Mouse (Mus musculus) heart, adult 2 months (tissue): ENCODE data around the gene Bcl10. TPM values are rescaled to one million over a fixed set of nuclear protein-coding genes. Genes with fewer than 3 reads are reported as not detected.

ENCODE experiments used
- DNase-seq, 2 experiments: peaks; one replicate each; pipeline ENCODE4 v3.0.0; 2021
- H3K27ac ChIP-seq: fragments of 200-600 bp; 2 replicates; pipeline ENCODE4 v1.8.1; 2022
- H3K27me3 ChIP-seq: fragments of 200-500 bp; 2 replicates; pipeline ENCODE4 v1.6.1; 2012; ENCODE audit warnings: mild to moderate bottlenecking, low read length, inconsistent platforms, mixed read lengths; ENCODE audit not compliant: control insufficient read depth, insufficient read depth
- H3K36me3 ChIP-seq: fragments of 200-500 bp; 2 replicates; pipeline ENCODE4 v1.6.1; 2012; ENCODE audit warnings: low read length, inconsistent platforms; ENCODE audit not compliant: control insufficient read depth, insufficient read depth
- H3K4me1 ChIP-seq: fragments of 200-500 bp; 2 replicates; pipeline ENCODE4 v1.6.1; 2011; ENCODE audit warnings: low read length; ENCODE audit not compliant: control insufficient read depth, insufficient read depth
- H3K4me3 ChIP-seq: fragments of 200-600 bp; 2 replicates; pipeline ENCODE4 v1.8.1; 2022
- H3K79me2 ChIP-seq: fragments of 200-500 bp; replicated peaks from 2 replicates; pipeline ENCODE4 v1.6.1; 2012; ENCODE audit warnings: mild to moderate bottlenecking, inconsistent platforms, low read length, moderate library complexity, mixed read lengths; ENCODE audit not compliant: control insufficient read depth, insufficient read depth
- H3K9ac ChIP-seq: fragments of 200-500 bp; 2 replicates; pipeline ENCODE4 v1.6.1; 2012; ENCODE audit warnings: low read depth, mild to moderate bottlenecking, control low read depth, inconsistent platforms, low read length, mixed read lengths
- CTCF ChIP-seq: fragments of 200-600 bp; IDR thresholded peaks from 2 replicates; pipeline ENCODE4 v1.8.1; 2022; ENCODE audit warnings: antibody characterized with exemption, mild to moderate bottlenecking, moderate library complexity
- EP300 ChIP-seq: fragments of 200-500 bp; IDR thresholded peaks from 2 replicates; pipeline ENCODE4 v1.6.1; 2011; ENCODE audit warnings: low read depth, low read length, control low read depth; ENCODE audit not compliant: insufficient read depth
- POLR2A ChIP-seq: fragments of 200-500 bp; IDR thresholded peaks from 2 replicates; pipeline ENCODE4 v1.6.1; 2011; ENCODE audit warnings: mild to moderate bottlenecking, low read depth, low read length, control low read depth; ENCODE audit not compliant: insufficient read depth
- WGBS: fragments of 180-500 bp; shearing (Covaris S2); methylation state at CpG from one replicate; pipeline ENCODE4 v1.1.7; 2018; 5-methylcytosine and 5-hydroxymethylcytosine counted together
- intact Hi-C: fragments of 180-260 bp; cut with DNase I; formaldehyde crosslinking; loops from one replicate; pipeline ENCODE4 v1.15.1; 2025
- polyA plus RNA-seq: library from polyadenylated mRNA; depleted of rRNA; stranded (reverse); fragments of >200 nt; gene quantifications from 2 replicates; pipeline ENCODE4 v1.2.3, GENCODE M21; 2012
- total RNA-seq, 2 experiments: library from RNA; stranded (reverse); gene quantifications; 2 replicates each; pipeline ENCODE4 v1.2.3; 2021

Bcl10 gene
- total and polyA plus RNA-seq, 3 experiments, result 11.0 to 19.3 (median 17.7) TPM

- Histone ChIP-seq H3K4me3 (no peak overlapping the region), H3K79me2 (no peaks in the 10 kb centered on the region), H3K36me3 (no peaks in the 10 kb centered on the region), H3K27me3 (no peaks in the 10 kb centered on the region), H3K9ac (no peak overlapping the region), H3K4me1 (no peaks in the 10 kb centered on the region), H3K27ac (no peak overlapping the region)
- DNase-seq, result no peak
- WGBS, result 65% methylated on average over 4 of the region's 4 CpGs
- TF ChIP-seq CTCF (no peak), EP300 (no peak), POLR2A (no peak)
- intact Hi-C loops, result no loop called here
Observed at GRCm38 (mm10) chr3:145916826-145917225, 5.8 kb upstream of the Bcl10 start.

- H3K9ac ChIP-seq, result no peak overlapping the region
- peaks cover 8% of the 10 kb centered on the region for H3K36me3 ChIP-seq
- no peak for TF ChIP-seq EP300
- no peak for TF ChIP-seq POLR2A
- H3K79me2 ChIP-seq, result peaks cover 1% of the 10 kb centered on the region; the same call in 1 of the 2 replicates
- H3K27me3 ChIP-seq, result no peaks in the 10 kb centered on the region
- peaks cover 10% of the 10 kb centered on the region for H3K4me1 ChIP-seq
- intact Hi-C loops, result loop anchor here (5.0 kb wide), 2 partner anchors 276 to 346 kb away; partner anchors contain the start of genes Ccn1 and Znhit6
- no peak for DNase-seq
- peak overlapping the region; percentile 82 for H3K27ac ChIP-seq
- 49% methylated on average over 3 of the region's 3 CpGs for WGBS
- H3K4me3 ChIP-seq, result no peak overlapping the region
Observed at GRCm38 (mm10) chr3:145922971-145923370, 367 bp downstream of the Bcl10 start.

- no peaks in the 10 kb centered on the region for H3K27me3 ChIP-seq
- H3K4me3 ChIP-seq, result peak overlapping the region; percentile 85
- intact Hi-C loops, result loop anchor here (5.0 kb wide), 2 partner anchors 277 to 347 kb away; partner anchors contain the start of genes Ccn1 and Znhit6
- TF ChIP-seq EP300 (peak; percentile 82), CTCF (no peak), POLR2A (peak; percentile 96)
- H3K4me1 ChIP-seq, result peaks cover 12% of the 10 kb centered on the region
- H3K79me2 ChIP-seq, result peaks cover 1% of the 10 kb centered on the region; the same call in 1 of the 2 replicates
- peak overlapping the region; percentile 90 for H3K9ac ChIP-seq
- DNase-seq, result peak; percentile 99 to 100
- under 1% methylated on average over 58 of the region's 58 CpGs for whole genome bisulfite sequencing
- peaks cover 8% of the 10 kb centered on the region for H3K36me3 ChIP-seq
- peak overlapping the region; percentile 96 for H3K27ac ChIP-seq
Observed at GRCm38 (mm10) chr3:145923874-145924577, 1.4 kb downstream of the Bcl10 start.

GRCm38 (mm10) chr3:145924649-145925337 is 2.2 kb downstream of the Bcl10 start:
- Histone ChIP-seq H3K4me1 (peaks cover 12% of the 10 kb centered on the region), H3K36me3 (peaks cover 8% of the 10 kb centered on the region), H3K79me2 (peaks cover 3% of the 10 kb centered on the region), H3K27me3 (no peaks in the 10 kb centered on the region), H3K4me3 (peak overlapping the region; percentile 85), H3K9ac (peak overlapping the region; percentile 90), H3K27ac (peak overlapping the region; percentile 96)
- 3% methylated on average over 39 of the region's 39 CpGs for WGBS
- intact Hi-C loops, result loop anchor here (5.0 kb wide), 2 partner anchors 277 to 347 kb away; partner anchors contain the start of genes Ccn1 and Znhit6
- peak; percentile 68 to 69 for DNase-seq
- TF ChIP-seq EP300 (no peak), POLR2A (no peak), CTCF (no peak)

- 31% methylated on average over 5 of the region's 5 CpGs for WGBS
- intact Hi-C loops, result no loop called here
- H3K4me3 ChIP-seq, result peak overlapping the region; percentile 85
Observed at GRCm38 (mm10) chr3:145925506-145925905, 2.9 kb downstream of the Bcl10 start.

More at GRCm38 (mm10) chr3:145925506-145925905, 2.9 kb downstream of the Bcl10 start:
- no peak overlapping the region for H3K9ac ChIP-seq
- H3K79me2 ChIP-seq, result peaks cover 5% of the 10 kb centered on the region
- peaks cover 12% of the 10 kb centered on the region for H3K4me1 ChIP-seq
- H3K36me3 ChIP-seq, result peaks cover 8% of the 10 kb centered on the region
- no peak for TF ChIP-seq POLR2A
- no peaks in the 10 kb centered on the region for H3K27me3 ChIP-seq
- no peak for DNase-seq
- H3K27ac ChIP-seq, result peak overlapping the region; percentile 96
